Mouse (Mus musculus) hindlimb bud, embryonic 11.5 days (tissue): Measurements from ENCODE around the gene Etv6.

ENCODE experiments used
- DNase-seq: peaks from one replicate; pipeline ENCODE4 v3.0.0-alpha.2; 2012; ENCODE audit warnings: low read depth, low spot score; ENCODE audit errors: extremely low spot score

The Etv6 gene

DNA sequence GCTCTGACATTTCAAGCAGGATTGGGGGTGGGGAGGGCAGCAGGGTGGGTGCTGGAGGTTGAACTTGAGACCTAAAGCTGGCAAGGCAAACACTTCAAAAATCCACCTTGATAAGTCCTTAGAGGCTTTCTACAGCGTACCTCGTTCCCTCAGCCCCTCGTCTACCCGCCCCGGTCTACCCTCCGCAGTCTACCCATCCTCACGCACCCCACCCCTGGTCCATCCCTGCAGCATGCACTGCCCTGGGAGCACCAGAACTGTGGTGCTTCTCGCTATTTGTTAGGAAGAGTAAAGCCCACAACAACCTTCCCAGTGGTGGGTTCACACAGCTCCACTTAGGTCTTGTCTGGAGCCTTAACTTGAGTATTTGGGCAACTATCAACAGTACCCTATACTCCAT is 277.1 kb downstream of the Etv6 start:
- DNase-seq: no peak

DNA sequence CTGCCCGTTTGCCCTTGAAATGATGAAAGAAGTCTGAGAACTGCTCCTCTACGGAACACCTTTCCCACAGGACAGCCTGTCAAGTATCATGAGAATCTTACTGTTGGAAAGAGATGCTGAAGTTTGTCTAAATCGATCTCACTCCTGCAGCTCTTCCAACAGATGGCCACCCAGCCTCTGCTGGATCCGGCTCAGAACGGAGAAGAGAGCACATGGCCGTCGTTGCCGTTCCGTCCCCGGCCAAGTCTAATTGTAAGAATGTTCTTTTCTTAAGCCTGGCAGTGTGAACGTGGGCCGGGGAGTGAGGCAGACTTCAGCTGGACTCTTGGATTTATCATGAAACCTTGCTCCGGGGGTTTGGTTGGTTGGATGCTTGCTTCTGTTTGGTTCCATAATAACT is 281.9 kb downstream of the Etv6 start:
- DNase-seq: no peak
